Mouse (Mus musculus) spleen, postnatal 4 days (tissue): ENCODE results near the gene Slc30a5.
"Not testable (repeated sequence)": the region's sequence is repeated elsewhere in the genome, so short reads cannot be mapped to it uniquely, and the experiment has no call there.

Experiments used
- DNase-seq, 2 experiments: peaks; one replicate each; pipeline ENCODE4 v3.0.0; 2022; ENCODE audit warnings: low spot score in 2 of 2

Gene Slc30a5

DNA sequence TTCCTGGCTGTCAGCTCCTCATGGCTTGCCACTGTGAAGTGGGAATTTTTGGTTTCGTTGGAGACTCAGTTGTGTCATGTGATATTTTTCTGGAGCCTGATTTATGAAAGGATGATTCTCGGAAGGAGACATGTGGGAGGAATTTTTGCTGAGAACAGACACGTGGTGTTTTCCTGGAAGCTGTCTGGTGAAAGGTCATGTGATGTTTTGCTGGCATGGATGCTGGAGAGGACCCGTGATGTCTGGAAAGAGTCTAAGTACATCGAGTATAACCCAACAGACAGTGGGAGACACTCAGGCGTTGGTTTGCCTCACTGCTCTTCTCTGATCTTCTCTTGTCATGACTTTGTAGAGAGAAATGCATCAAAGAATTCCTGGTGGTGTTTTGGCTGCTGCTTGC is 8.5 kb upstream of the Slc30a5 start:
- DNase-seq, result no peak

- DNase-seq, result no peak
These were observed 1.6 kb upstream of the Slc30a5 start for GRCm38 (mm10) chr13:100834777-100835176.

DNA sequence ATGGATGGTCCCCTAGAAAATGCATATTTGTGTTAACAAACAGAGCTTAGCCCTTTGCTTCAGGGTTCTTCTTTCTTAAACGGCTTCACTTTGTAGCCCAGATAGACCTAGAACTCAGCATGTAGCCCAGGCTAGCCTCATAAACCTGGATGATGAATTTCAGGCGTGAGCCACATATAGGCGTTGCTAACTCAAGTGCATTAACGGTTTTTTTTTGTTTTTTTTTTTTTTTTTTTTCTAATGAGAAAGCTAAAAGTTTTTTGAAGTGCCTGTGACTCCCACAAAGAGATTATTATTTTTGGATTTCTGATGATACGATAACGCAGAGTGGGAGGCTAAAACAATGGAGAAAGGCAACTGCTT is 394 bp upstream of the Slc30a5 start:
- no peak for DNase-seq

DNA sequence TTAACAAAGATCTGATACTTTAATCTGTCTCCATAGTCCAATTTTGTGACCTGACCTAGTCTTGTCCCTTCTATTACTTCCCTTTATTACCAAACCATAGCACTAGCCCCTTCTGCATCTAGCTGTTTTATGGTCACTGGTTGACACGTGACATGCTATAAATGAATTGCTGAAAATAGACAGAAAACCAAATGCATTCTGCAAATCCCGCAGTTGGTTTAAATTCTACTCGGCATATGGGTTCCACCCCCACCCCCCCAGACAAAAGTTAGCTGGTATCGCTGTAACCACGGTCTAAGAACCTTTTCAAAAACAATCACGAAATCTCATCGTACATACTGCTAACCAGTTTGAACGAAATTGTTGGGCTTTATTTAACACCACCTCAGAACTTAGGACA is 1.0 kb downstream of the Slc30a5 start:
- no peak for DNase-seq

GRCm38 (mm10) chr13:100831123-100831522 is 2.1 kb downstream of the Slc30a5 start:
- DNase-seq, result peak in 1 of 2 experiments; percentile 60

GRCm38 (mm10) chr13:100825627-100826410 is 7.4 kb downstream of the Slc30a5 start:
- DNase-seq, result peak in 1 of 2 experiments; percentile 57

DNA sequence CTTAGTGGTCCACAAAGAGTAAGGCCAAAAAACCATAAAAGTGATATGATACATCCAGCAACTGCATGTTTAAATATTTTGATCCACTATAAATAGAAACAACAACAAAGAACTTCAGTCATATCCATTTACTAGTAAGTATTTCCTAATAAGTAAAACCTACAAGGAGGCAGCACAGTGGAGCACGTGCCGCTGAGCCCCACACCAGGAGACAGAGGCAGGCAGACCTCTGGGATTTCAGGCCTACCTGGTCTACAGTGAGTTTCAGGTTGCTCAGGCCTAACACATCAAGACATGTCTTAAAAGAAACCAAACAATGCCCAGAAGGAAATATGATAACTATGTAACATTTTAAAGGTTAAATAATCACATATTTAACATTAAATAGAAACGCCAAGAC is 8.3 kb downstream of the Slc30a5 start:
- DNase-seq, result peak in 1 of 2 experiments; percentile 54

GRCm38 (mm10) chr13:100824306-100824705 is 8.9 kb downstream of the Slc30a5 start:
- DNase-seq, result peak in 1 of 2 experiments; percentile 57

DNA sequence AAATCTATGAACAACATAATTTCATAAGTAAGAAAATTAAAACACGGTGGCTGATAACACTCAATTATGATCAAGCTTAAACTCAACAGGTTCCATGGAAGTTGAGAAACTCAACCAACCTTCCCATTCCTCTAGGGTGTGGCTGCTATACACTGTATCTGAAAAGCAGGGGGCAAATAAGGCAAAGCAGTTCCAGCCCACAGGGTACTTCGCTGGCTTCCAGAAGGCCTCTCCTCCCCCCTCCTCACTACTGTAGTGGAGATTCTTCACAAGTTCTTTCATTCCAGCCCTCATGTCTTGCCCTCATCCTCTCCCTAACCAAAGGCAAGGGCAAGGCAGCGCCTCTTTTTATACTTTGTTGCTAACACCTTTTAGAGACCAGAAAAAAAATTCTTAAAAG is 9.4 kb downstream of the Slc30a5 start:
- no peak for DNase-seq

DNA sequence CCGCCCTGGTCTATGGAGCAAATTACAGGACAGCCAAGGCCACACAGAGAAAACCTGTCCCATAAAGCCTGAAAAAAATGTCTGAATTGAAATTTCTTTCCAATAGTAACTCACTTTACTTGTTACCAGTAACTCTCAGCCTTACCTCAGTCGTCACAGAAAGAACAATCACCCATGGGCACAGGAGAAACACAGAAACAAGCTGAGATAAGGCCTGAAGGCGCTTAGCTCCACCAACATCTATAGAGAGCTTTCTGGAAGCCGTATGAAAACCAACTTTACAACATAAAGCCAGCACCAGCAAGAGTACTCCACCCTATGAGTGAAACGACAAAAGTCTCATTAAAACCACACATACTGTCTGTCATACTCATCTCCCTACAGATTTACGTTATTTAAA is 18.8 kb downstream of the Slc30a5 start:
- DNase-seq, result no peak

GRCm38 (mm10) chr13:100805776-100806175 is 27.5 kb downstream of the Slc30a5 start:
- no peak for DNase-seq

- DNase-seq, result no peak
These were observed 36.1 kb downstream of the Slc30a5 start for GRCm38 (mm10) chr13:100797171-100797570.

DNA sequence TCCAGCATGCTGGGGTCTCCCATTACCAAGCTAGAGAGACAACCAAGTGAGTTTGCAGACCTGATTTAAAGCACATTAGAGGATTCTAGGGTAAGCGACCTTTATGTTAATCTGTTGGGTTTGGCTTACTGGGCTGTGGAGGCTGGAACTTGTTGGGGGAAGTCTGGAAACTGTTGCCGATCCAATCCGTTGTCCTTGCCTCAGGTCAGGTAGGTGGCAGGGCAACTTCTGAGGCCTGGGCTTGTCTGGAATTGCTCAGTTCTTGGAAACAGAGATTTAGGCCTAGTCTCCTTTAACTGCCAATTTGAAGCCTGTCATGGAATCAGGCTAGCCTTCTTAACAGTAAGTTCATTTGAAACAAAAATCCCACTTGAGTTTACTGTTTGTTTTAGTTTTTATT is 44.1 kb downstream of the Slc30a5 start:
- no peak for DNase-seq

GRCm38 (mm10) chr13:100788057-100788456 is 45.2 kb downstream of the Slc30a5 start:
- DNase-seq, result not testable (repeated sequence)

DNA sequence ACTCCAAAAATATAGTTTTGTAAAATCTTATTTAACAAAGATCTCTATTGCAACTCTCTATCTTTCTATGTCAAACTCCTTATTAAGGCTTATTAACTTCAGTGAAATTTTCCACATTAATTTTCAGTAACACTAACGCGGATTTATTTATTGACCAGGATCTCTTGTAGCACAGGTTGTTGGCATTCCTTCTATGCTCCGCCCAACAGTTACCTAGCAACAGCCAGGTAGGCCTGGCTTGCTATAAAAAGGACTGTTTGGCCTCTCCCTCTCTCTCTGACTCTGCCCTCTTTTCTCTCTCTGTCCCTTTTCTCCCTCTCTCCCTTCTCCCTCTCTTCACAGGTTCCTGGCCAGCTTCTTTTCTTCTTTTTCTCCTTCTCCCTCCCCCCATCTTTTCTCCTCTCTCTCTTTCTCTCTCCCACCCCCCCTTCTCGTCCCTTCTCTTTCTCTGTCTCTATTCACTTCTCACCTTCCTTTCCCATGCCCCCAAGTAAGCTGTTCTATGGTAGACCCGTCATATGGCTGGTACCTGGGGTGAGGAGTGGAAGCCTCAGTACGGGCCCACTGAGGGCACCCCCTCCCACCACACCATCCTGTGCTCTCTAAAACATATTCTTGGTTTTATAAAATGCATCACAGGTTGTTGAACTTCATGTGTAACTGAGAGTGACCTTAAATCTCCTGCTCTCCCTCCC is 45.8 kb downstream of the Slc30a5 start:
- no peak for DNase-seq

- DNase-seq, result peak; percentile 93 to 96
These were observed 46.8 kb downstream of the Slc30a5 start, which contains the start of gene Ccnb1 for GRCm38 (mm10) chr13:100786414-100786867. Gene Ccnb1, minus strand, starts transcription at chr13:100786570.

GRCm38 (mm10) chr13:100785806-100786413 is 47.3 kb downstream of the Slc30a5 start:
- peak in 1 of 2 experiments; percentile 29 for DNase-seq

- peak in 1 of 2 experiments; percentile 50 for DNase-seq
These were observed 55.7 kb downstream of the Slc30a5 start for GRCm38 (mm10) chr13:100777491-100777890.

DNA sequence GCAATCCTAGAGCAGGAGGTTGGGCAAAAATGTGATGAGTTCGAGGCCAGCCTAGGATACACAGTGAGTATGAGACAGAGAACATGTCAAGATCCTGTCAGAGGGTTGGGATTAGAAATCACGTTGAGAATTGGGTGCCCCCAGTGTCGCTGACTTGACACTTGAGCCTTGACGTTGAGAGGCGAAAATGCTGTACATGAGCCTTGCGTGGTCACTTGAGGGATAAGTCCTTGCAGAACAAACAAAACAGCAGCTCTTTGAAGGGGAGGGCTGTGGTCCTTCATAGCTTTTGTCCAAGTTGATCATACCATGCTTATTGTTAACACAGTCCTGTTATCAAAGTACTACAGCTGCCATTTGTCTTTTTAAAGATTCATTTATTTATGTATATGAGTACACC is 56.5 kb downstream of the Slc30a5 start:
- no peak for DNase-seq

DNA sequence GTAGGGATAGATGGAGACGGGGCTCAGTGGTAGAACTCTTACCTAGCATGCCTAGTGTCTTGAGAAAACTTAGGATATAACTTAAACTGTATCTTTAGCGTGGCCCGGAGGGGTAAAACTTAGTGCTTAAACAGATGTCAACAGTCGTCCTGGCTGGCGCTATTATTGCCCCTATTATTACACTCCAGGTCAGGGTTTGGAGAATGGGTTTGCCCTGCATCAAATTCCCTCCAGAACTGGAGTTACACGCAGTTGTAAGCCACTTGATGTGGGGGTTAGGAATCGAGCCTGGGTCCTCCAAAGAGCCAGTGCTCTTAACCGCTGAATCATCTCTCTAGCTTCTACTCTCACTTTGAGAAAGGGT is 57.2 kb downstream of the Slc30a5 start:
- DNase-seq, result no peak

DNA sequence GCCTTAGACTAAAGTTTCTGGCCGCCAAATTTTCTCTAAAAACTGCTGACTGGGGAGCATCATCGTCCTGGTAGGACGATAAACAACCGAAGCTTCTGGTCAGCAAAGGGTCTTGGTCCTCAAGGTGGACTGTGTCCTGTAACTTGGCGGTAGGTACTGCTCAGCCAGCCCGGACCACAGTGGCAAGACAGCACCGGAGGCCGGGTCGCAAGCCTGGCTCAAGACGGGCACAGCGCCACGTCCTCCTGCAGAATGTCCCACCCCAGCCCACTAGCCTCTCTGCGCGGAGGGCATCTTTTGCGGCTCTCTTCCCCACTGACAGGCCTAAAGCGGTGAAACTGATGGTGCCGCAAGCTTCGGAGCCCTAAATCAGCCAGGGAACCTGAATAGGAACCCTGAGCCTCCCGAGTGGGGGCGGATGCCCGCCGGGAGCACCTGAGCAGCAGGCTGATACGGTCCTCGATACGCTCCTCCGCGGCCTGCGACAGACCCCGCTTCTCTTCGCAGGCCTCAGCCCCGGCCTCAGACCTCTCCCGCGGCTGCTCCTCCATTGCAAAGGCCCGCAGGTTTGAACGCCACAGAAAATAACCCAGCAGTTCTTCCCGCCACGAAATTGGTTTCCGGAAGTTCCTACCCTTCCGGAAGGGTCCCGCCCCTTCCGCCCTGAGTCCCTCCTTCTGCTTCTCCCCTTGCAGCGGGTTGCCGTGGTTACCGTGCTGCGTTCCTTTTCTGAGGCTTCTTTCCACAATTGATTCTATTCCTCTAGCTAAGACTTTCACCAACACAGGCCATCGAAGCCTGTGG is 57.8 kb downstream of the Slc30a5 start, which contains the start of gene Cenph:
Gene Cenph, minus strand, starts transcription at position 648 of the 804 bp plus-strand sequence.
- DNase-seq, result peak; percentile 83 to 90

DNA sequence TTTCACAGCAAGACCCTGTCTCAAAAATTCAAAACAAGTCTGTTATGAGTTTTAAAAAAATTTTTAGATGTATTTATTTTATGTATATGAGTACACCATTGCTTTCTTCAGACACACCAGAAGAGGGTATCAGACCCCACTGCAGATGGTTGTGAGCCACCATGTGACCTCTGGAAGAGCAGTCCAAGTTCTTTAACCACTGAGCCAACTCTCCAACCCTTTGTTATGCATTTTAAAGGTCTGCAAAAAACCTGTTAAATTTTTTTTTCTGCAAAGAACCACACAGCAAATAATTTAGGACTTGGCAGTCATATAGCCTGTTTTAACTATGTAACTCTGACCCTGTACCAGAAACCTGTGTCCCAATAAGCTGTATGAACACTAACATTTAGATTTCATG is 58.5 kb downstream of the Slc30a5 start:
- no peak for DNase-seq
